Mouse (Mus musculus) spleen, embryonic (tissue): ENCODE measurements around the gene Aqp3.

Experiments used
- CTCF ChIA-PET: fragments of 350-600 bp; sonication (Branson Sonifier 250); formaldehyde crosslinking; loops from one replicate; lab custom pipeline; 2022; lab: Charles Lee

The Aqp3 gene

GRCm38 (mm10) chr4:41097871-41098576 is at the start of gene Aqp3:
TSS of gene Aqp3 (minus strand) at chr4:41098183.
- CTCF ChIA-PET, result interaction anchor here (0.7 kb wide), 1 partner anchor 71 kb away, joined by 5 read pairs; no protein-coding TSS in a partner anchor

- CTCF ChIA-PET, result no interaction called here
Measured at GRCm38 (mm10) chr4:41142601-41143000, 44.6 kb upstream of the Aqp3 start.

- CTCF ChIA-PET, result no interaction called here
Measured at GRCm38 (mm10) chr4:41140174-41140875, 42.3 kb upstream of the Aqp3 start.

GRCm38 (mm10) chr4:41136811-41137210 is 38.8 kb upstream of the Aqp3 start:
- CTCF ChIA-PET, result interaction anchor here (0.7 kb wide), 1 partner anchor 19 kb away, joined by 3 read pairs; no protein-coding TSS in a partner anchor

- CTCF ChIA-PET, result interaction anchor here (0.6 to 0.7 kb wide), 2 partner anchors 17 to 18 kb away, joined by 3 to 4 read pairs; no protein-coding TSS in a partner anchor
Measured at GRCm38 (mm10) chr4:41136454-41136805, 38.4 kb upstream of the Aqp3 start.

- CTCF ChIA-PET, result interaction anchor here (0.6 kb wide), 1 partner anchor 18 kb away, joined by 4 read pairs; no protein-coding TSS in a partner anchor
Measured at GRCm38 (mm10) chr4:41135711-41136453, 37.9 kb upstream of the Aqp3 start, which contains the start of gene Ube2r2. TSS of gene Ube2r2 (plus strand) at chr4:41135743.

GRCm38 (mm10) chr4:41134935-41135710 is 37.1 kb upstream of the Aqp3 start:
- CTCF ChIA-PET, result interaction anchor here (0.7 kb wide), 1 partner anchor 857 kb away, joined by 5 read pairs; no protein-coding TSS in a partner anchor

GRCm38 (mm10) chr4:41133529-41134291 is 35.7 kb upstream of the Aqp3 start:
- CTCF ChIA-PET, result interaction anchor here (0.5 to 0.9 kb wide), 2 partner anchors 13 to 214 kb away, joined by 5 read pairs; no protein-coding TSS in a partner anchor

- CTCF ChIA-PET, result no interaction called here
Measured at GRCm38 (mm10) chr4:41132471-41132870, 34.5 kb upstream of the Aqp3 start.

GRCm38 (mm10) chr4:41129836-41130235 is 31.9 kb upstream of the Aqp3 start:
- CTCF ChIA-PET, result interaction anchor here (0.6 to 1.0 kb wide), 4 partner anchors 11 to 305 kb away, joined by 3 to 12 read pairs (median 5); no protein-coding TSS in a partner anchor

GRCm38 (mm10) chr4:41129406-41129805 is 31.4 kb upstream of the Aqp3 start:
- CTCF ChIA-PET, result interaction anchor here (0.6 to 1.0 kb wide), 4 partner anchors 12 to 305 kb away, joined by 3 to 12 read pairs (median 5); no protein-coding TSS in a partner anchor

GRCm38 (mm10) chr4:41124180-41124951 is 26.4 kb upstream of the Aqp3 start, which contains the start of gene Nol6:
TSS of gene Nol6 (minus strand) at chr4:41124455.
- CTCF ChIA-PET, result interaction anchor here (0.5 kb wide), 2 partner anchors 43 to 151 kb away, joined by 3 read pairs; partner anchors contain the start of gene Ubap2

GRCm38 (mm10) chr4:41118706-41119292 is 20.8 kb upstream of the Aqp3 start:
- CTCF ChIA-PET, result interaction anchor here (0.6 kb wide), 1 partner anchor 46 kb away, joined by 3 read pairs; no protein-coding TSS in a partner anchor

- CTCF ChIA-PET, result interaction anchor here (0.6 kb wide), 1 partner anchor 193 kb away, joined by 8 read pairs; no protein-coding TSS in a partner anchor
Measured at GRCm38 (mm10) chr4:41116817-41117216, 18.8 kb upstream of the Aqp3 start.

- CTCF ChIA-PET, result no interaction called here
Measured at GRCm38 (mm10) chr4:41115793-41116192, 17.8 kb upstream of the Aqp3 start.

GRCm38 (mm10) chr4:41115074-41115473 is 17.1 kb upstream of the Aqp3 start:
- CTCF ChIA-PET, result interaction anchor here (0.5 kb wide), 1 partner anchor 435 kb away, joined by 3 read pairs; no protein-coding TSS in a partner anchor

- CTCF ChIA-PET, result no interaction called here
Measured at GRCm38 (mm10) chr4:41114358-41115070, 16.5 kb upstream of the Aqp3 start.
